Mouse (Mus musculus): ENCODE measurements around the gene Caskin2.

DNA sequence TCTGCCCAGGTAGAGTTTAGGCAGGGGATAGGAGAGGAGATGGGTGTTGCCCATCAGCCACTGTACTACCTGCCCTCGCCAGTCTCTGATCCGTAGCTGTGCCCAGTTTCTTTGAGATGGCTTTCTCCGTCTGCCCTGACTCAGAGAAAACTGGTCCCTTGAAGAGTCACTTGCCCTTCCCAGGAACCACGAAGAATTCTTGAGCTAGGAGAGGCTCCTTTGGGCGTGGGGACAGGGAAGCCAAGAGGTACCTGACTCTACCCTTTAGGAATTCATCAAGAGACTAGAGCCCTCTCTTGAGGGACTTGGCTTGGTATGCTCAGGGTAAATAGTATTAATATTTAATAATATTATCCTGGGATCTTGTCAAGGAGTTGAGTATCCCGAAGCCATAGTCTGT, 14.2 kb upstream of the Caskin2 start:
- TF ChIP-seq CTCF (IDR thresholded peaks at IDR 0.05; ENCODE audit: borderline replicate concordance, insufficient read depth, low read depth, low read length) (no peak), POLR2A (IDR thresholded peaks at IDR 0.05; ENCODE audit: borderline replicate concordance, insufficient read depth, low read length) (no peak)

Measured in cerebellum, adult 2 months (tissue).